Mouse (Mus musculus) monocyte, adult 2 months (primary cell): ENCODE measurements around the gene Fstl4.

Source experiments
- DNase-seq, 2 experiments: peaks; one replicate each; pipeline ENCODE4 v3.0.0; 2022; ENCODE audit warnings: low spot score in 2 of 2, low read depth in 1 of 2

Fstl4 gene

GRCm38 (mm10) chr11:53197111-53197510, 432.7 kb downstream of the Fstl4 start:
- DNase-seq = no peak

GRCm38 (mm10) chr11:53202459-53203250, 438.2 kb downstream of the Fstl4 start:
- DNase-seq = no peak

- DNase-seq = no peak
These were observed 446.4 kb downstream of the Fstl4 start for GRCm38 (mm10) chr11:53210876-53211275.

GRCm38 (mm10) chr11:53229011-53229410, 464.6 kb downstream of the Fstl4 start:
- DNase-seq = no peak

GRCm38 (mm10) chr11:53231836-53232235, 467.4 kb downstream of the Fstl4 start:
- no peak for DNase-seq

- no peak for DNase-seq
These were observed 469.2 kb downstream of the Fstl4 start for GRCm38 (mm10) chr11:53233590-53233989.
